Mouse (Mus musculus) stomach, embryonic 16.5 days (tissue): Measurements from ENCODE around the gene Apba1. TPM values are rescaled to one million over a fixed set of nuclear protein-coding genes. Genes with fewer than 3 reads are reported as not detected.

Experiments used
- ATAC-seq: fragments of 200-750 bp; cut with Nextera tagmentation; 2 replicates; pipeline ENCODE4 v1.8.0; 2017; ENCODE audit warnings: moderate number of reproducible peaks, moderate TSS enrichment; ENCODE audit not compliant: insufficient read depth, low FRiP score
- H3K27ac ChIP-seq: fragments of 300-500 bp; sonication (generic); 2 replicates; pipeline ENCODE4 v1.5.1; 2014; ENCODE audit warnings: low read length
- H3K27me3 ChIP-seq: fragments of 300-500 bp; sonication (generic); 2 replicates; pipeline ENCODE4 v1.6.1; 2014; ENCODE audit warnings: low read length, control low read depth, mixed read lengths; ENCODE audit not compliant: control insufficient read depth, insufficient read depth
- H3K36me3 ChIP-seq: fragments of 300-500 bp; sonication (generic); 2 replicates; pipeline ENCODE4 v1.6.1; 2014; ENCODE audit warnings: low read length; ENCODE audit not compliant: control insufficient read depth, insufficient read depth
- H3K4me1 ChIP-seq: fragments of 300-500 bp; sonication (generic); 2 replicates; pipeline ENCODE4 v1.6.1; 2014; ENCODE audit warnings: low read length, control low read depth, mixed read lengths; ENCODE audit not compliant: control insufficient read depth, insufficient read depth
- H3K4me2 ChIP-seq: fragments of 300-500 bp; sonication (generic); 2 replicates; pipeline ENCODE4 v1.6.1; 2014; ENCODE audit warnings: low read depth, low read length, mixed read lengths
- H3K4me3 ChIP-seq: fragments of 300-500 bp; sonication (generic); replicated peaks from 2 replicates; pipeline ENCODE4 v1.5.1; 2014; ENCODE audit warnings: mild to moderate bottlenecking, low read length
- H3K9ac ChIP-seq: fragments of 300-500 bp; sonication (generic); 2 replicates; pipeline ENCODE4 v1.6.1; 2014; ENCODE audit warnings: low read length
- H3K9me3 ChIP-seq: fragments of 300-500 bp; sonication (generic); replicated peaks from 2 replicates; pipeline ENCODE4 v1.6.1; 2016; ENCODE audit warnings: low read length, control low read depth; ENCODE audit not compliant: control insufficient read depth
- WGBS: fragments of 180-500 bp; shearing (Covaris S2); extraction: QIAGEN DNeasy Blood & Tissue Kit; methylation state at CpG from one replicate; pipeline ENCODE4 v1.1.7; 2014; 5-methylcytosine and 5-hydroxymethylcytosine counted together
- polyA plus RNA-seq: library from polyadenylated mRNA; unstranded; fragments of >200 nt; fragmentation: Nextera tagmentation; extraction: Ambion mirVana; gene quantifications from 2 replicates; pipeline ENCODE4 v1.2.1, GENCODE M21; 2015

The Apba1 gene
- polyA plus RNA-seq, 1 experiment from 2014 or later = 0.40 TPM

- Histone ChIP-seq H3K4me3 (no peak overlapping the region), H3K9ac (no peak overlapping the region), H3K4me2 (no peak overlapping the region), H3K4me1 (no peaks in the 10 kb centered on the region), H3K9me3 (no peaks in the 10 kb centered on the region), H3K27me3 (no peaks in the 10 kb centered on the region), H3K36me3 (no peaks in the 10 kb centered on the region), H3K27ac (no peak overlapping the region)
- WGBS = 71% methylated on average over 10 of the region's 10 CpGs
- no peak for ATAC-seq
Observed at GRCm38 (mm10) chr19:23770494-23771423, 12.1 kb downstream of the Apba1 start.

DNA sequence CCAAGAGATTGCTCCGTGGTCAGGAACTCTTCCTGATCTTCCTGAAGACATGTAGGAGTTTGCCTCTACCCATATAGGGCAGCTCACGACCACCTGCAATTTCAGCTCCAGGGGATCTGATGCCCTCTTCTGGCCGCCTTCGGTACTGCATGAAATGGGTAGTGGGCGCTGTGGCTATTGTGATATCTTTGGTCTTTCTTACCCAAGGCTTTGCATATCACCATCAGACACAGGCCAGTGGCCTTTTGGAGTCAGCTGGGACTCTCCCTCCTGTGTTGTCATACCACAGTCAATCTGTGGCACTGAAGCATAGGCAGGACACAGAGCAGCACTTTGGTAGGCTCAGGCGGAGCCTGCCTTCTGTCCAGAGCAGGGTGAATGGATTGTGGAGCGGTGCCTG is 13.3 kb downstream of the Apba1 start:
- ATAC-seq = no peak
- Histone ChIP-seq H3K9me3 (no peaks in the 10 kb centered on the region), H3K4me1 (no peaks in the 10 kb centered on the region), H3K27me3 (no peaks in the 10 kb centered on the region), H3K9ac (no peak overlapping the region), H3K4me2 (no peak overlapping the region), H3K4me3 (no peak overlapping the region), H3K36me3 (no peaks in the 10 kb centered on the region), H3K27ac (no peak overlapping the region)
- 65% methylated on average over 7 of the region's 7 CpGs for WGBS

GRCm38 (mm10) chr19:23775356-23775755 is 16.7 kb downstream of the Apba1 start:
- Histone ChIP-seq H3K4me1 (no peaks in the 10 kb centered on the region), H3K27me3 (no peaks in the 10 kb centered on the region), H3K27ac (no peak overlapping the region), H3K9ac (no peak overlapping the region), H3K4me3 (no peak overlapping the region), H3K9me3 (no peaks in the 10 kb centered on the region), H3K36me3 (no peaks in the 10 kb centered on the region), H3K4me2 (no peak overlapping the region)
- WGBS = 83% methylated on average over 6 of the region's 6 CpGs
- no peak for ATAC-seq

DNA sequence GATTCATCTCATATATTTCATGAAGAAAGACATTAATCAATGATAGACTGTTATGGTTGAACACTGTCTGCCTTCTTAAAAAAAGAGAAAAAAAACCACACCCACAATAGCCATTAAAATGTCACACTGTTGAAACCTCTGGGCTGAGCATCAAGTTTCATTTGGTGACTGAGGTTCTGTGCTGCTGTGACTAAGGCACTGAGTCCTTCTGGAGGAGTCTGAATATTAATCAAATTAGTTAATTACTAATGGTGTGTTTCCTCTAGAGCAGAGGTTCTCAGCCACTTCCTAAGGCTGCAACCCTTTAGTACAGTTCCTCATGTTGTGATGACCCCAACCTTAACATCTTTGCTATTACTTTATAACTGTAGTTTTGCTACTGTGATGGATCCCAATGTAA is 20.4 kb downstream of the Apba1 start:
- H3K9me3 ChIP-seq = no peaks in the 10 kb centered on the region
- no peak overlapping the region for H3K4me3 ChIP-seq
- H3K27ac ChIP-seq = no peak overlapping the region
- no peak for ATAC-seq
- H3K36me3 ChIP-seq = no peaks in the 10 kb centered on the region
- H3K9ac ChIP-seq = no peak overlapping the region
- H3K4me2 ChIP-seq = no peak overlapping the region
- H3K4me1 ChIP-seq = no peaks in the 10 kb centered on the region; the same call in 1 of the 2 replicates
- H3K27me3 ChIP-seq = no peaks in the 10 kb centered on the region

DNA sequence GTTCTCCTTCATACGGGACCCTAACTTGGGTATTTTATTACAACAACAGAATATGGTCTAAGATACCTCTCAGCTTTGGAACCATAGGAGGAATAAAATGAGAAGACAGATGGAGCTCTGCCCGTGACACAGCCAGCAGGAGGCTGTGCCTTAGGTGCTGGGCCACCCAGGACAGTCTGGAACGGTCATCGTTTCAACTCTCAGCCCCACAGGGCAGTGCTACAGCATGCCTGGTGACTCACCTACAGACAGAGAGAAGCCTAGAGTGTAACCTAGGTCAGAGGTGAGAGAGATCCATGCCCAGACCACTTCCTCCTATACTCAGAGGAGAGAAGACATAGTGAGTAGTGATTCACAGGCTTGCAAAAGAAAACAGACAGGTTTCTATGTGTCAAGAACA is 21.4 kb downstream of the Apba1 start:
- Histone ChIP-seq H3K27ac (no peak overlapping the region), H3K4me3 (no peak overlapping the region), H3K27me3 (no peaks in the 10 kb centered on the region), H3K9me3 (no peaks in the 10 kb centered on the region), H3K4me1 (no peaks in the 10 kb centered on the region; the same call in 1 of the 2 replicates), H3K4me2 (no peak overlapping the region), H3K36me3 (no peaks in the 10 kb centered on the region), H3K9ac (no peak overlapping the region)
- 86% methylated on average over 4 of the region's 4 CpGs for WGBS
- no peak for ATAC-seq

GRCm38 (mm10) chr19:23781968-23782367 is 23.3 kb downstream of the Apba1 start:
- Histone ChIP-seq H3K36me3 (no peaks in the 10 kb centered on the region), H3K4me3 (no peak overlapping the region), H3K27ac (no peak overlapping the region), H3K9ac (no peak overlapping the region), H3K27me3 (no peaks in the 10 kb centered on the region), H3K4me1 (no peaks in the 10 kb centered on the region; the same call in 1 of the 2 replicates), H3K9me3 (no peaks in the 10 kb centered on the region), H3K4me2 (peak overlapping the region; percentile 20)
- peak; percentile 66; the same call in 1 of the 2 replicates for ATAC-seq
- WGBS = 7% methylated on average over 9 of the region's 9 CpGs

- no peak for ATAC-seq
- Histone ChIP-seq H3K9me3 (no peaks in the 10 kb centered on the region), H3K4me2 (no peak overlapping the region), H3K4me1 (no peaks in the 10 kb centered on the region), H3K9ac (no peak overlapping the region), H3K4me3 (no peak overlapping the region), H3K27ac (no peak overlapping the region), H3K27me3 (no peaks in the 10 kb centered on the region), H3K36me3 (no peaks in the 10 kb centered on the region)
- WGBS = 75% methylated on average over 9 of the region's 9 CpGs
Observed at GRCm38 (mm10) chr19:23788420-23789132, 29.9 kb downstream of the Apba1 start.

DNA sequence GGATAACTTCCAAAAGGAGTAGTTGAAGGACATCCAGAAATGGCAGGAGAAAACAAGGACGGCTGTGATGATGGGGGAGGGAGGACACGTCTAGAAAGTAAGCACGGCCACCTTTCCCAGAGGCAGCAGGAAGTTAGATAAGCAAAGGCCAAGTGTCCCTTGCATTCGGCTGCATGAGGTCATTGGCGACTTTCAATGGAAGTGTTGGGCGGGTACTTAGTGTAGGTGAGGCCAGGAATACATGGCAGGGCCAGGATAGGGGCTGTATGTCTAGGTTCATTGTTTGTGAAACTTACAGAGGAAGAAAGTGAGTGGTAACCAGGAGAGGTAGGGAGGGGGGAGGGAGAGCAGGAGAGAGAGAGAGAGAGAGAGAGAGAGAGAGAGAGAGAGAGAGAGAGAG is 33.0 kb downstream of the Apba1 start:
- no peaks in the 10 kb centered on the region for H3K4me1 ChIP-seq
- H3K27me3 ChIP-seq = no peaks in the 10 kb centered on the region
- H3K9me3 ChIP-seq = no peaks in the 10 kb centered on the region
- no peaks in the 10 kb centered on the region for H3K36me3 ChIP-seq
- ATAC-seq = no peak
- WGBS = 47% methylated on average over 6 of the region's 6 CpGs
- no peak overlapping the region for H3K27ac ChIP-seq
- H3K9ac ChIP-seq = no peak overlapping the region
- no peak overlapping the region for H3K4me2 ChIP-seq
- no peak overlapping the region for H3K4me3 ChIP-seq

DNA sequence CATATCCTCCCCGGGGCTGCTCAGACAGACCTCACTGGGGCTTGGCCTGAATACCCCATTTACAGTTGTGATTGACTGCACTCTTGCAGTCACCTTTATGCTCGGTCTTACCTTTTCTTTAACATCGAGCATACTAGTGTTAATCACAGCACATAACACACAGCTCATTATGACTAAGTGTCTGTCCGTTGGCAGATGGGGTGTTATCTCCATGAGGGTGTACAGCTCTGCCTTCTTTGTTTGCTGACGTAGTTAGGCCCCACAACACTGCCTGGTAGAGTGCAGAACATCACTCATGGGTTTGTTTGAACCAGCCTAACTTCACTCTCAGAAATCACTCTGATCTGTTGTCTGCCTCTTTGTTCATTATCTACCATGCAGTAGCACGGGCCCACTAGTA is 33.9 kb downstream of the Apba1 start:
- Histone ChIP-seq H3K4me2 (no peak overlapping the region), H3K27me3 (no peaks in the 10 kb centered on the region), H3K4me1 (no peaks in the 10 kb centered on the region), H3K4me3 (no peak overlapping the region), H3K36me3 (no peaks in the 10 kb centered on the region), H3K9me3 (no peaks in the 10 kb centered on the region), H3K9ac (no peak overlapping the region), H3K27ac (no peak overlapping the region)
- no peak for ATAC-seq
- WGBS = 92% methylated on average over 6 of the region's 6 CpGs
